Comparison of ENCODE assay signal across 15 mouse cellular contexts in the genomic region with DNA sequence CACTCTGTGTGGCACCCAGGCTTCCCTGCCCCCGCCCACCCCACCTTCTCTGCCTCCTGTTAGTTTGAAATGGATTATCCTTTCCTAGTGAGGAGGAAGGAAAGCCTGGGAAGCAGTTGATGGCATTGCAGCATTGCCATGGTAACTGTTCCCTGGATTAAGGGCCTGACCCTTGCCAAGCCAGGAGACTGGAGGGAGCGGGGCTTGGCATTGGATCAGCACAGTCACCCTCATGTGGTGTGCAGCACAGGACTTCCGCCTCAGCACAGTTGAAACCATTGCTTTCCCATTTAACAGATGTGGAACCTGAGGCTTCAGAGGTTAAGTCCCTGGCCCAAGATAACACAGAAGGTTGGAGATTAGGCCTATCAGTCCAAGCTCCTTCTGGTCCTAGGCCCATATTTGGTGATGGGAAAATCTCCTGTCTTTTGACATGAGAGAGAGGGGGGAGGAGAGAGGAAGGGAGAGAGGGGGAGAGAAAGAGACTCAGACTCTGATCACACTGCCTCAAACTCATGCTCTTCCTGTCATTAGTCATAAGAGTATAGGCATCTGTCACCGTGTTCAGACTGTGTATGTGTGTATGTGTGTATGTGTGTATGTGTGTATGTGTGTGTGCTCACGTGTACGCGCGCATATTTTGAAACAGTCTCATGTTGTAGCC. TPM values are rescaled to one million over a fixed set of nuclear protein-coding genes. Genes with fewer than 3 reads are reported as not detected.
DNase-seq lines count a peak whose midpoint lies in the region; ATAC-seq and TF ChIP-seq lines count a peak whose summit lies in the region.
"Had no signal": no experiment of that assay in that cellular context is flagged by ENCODE, and none has a peak within 500 bp of the region (broad histone marks: within the 10 kb centered on the region; RNA-seq: fewer than 3 reads in every experiment).

No protein-coding gene starts in this region.

- H3K9ac ChIP-seq in intestine, postnatal 0 days (ENCODE audit: low read depth, low read length): no peak overlapping the region
- H3K9ac ChIP-seq in hindbrain, postnatal 0 days (replicated peaks; ENCODE audit: low read length): no peak overlapping the region
- H3K9ac ChIP-seq: forebrain, embryonic 15.5 days; limb, embryonic 12.5 days; neural tube, embryonic 13.5 days had no signal

- H3K27ac ChIP-seq in intestine, postnatal 0 days (ENCODE audit: low read depth, low read length): peak overlapping the region; percentile 77
- H3K27ac ChIP-seq in hindbrain, postnatal 0 days: no peak overlapping the region
- H3K27ac ChIP-seq: forebrain, embryonic 15.5 days; limb, embryonic 12.5 days had no signal

- H3K36me3 ChIP-seq in E14TG2a.4 (ENCODE audit: insufficient read depth, low read length): peaks cover 97% of the 10 kb centered on the region
- H3K36me3 ChIP-seq in intestine, postnatal 0 days (ENCODE audit: control insufficient read depth, insufficient read depth): peaks cover 59% of the 10 kb centered on the region
- H3K36me3 ChIP-seq in hindbrain, postnatal 0 days (ENCODE audit: insufficient read depth, low read length): peaks cover 19% of the 10 kb centered on the region

- no peak for TF ChIP-seq CTCF in E14TG2a.4 (conservative IDR thresholded peaks at IDR 0.05; ENCODE audit: low read length)
- TF ChIP-seq CTCF in intestine, postnatal 0 days (IDR thresholded peaks at IDR 0.05; ENCODE audit: low read depth): no peak
- TF ChIP-seq CTCF in hindbrain, postnatal 0 days (IDR thresholded peaks at IDR 0.05; ENCODE audit: low read depth): no peak

- H3K4me2 ChIP-seq in intestine, postnatal 0 days (replicated peaks; ENCODE audit: low read depth): no peak overlapping the region
- no peak overlapping the region for H3K4me2 ChIP-seq in hindbrain, postnatal 0 days (ENCODE audit: low read depth, low read length)
- H3K4me2 ChIP-seq: forebrain, embryonic 15.5 days; limb, embryonic 12.5 days; neural tube, embryonic 13.5 days had no signal

- H3K9me3 ChIP-seq in E14TG2a.4 (ENCODE audit: low read length): no peaks in the 10 kb centered on the region
- H3K9me3 ChIP-seq in intestine, postnatal 0 days (ENCODE audit: control insufficient read depth): no peaks in the 10 kb centered on the region
- no peaks in the 10 kb centered on the region for H3K9me3 ChIP-seq in hindbrain, postnatal 0 days (ENCODE audit: low read length)
- H3K9me3 ChIP-seq: forebrain, embryonic 15.5 days; limb, embryonic 12.5 days; neural tube, embryonic 13.5 days had no signal

- peaks cover 98% of the 10 kb centered on the region for H3K4me1 ChIP-seq in E14TG2a.4 (replicated peaks; ENCODE audit: low read depth, low read length)
- peaks cover 25% of the 10 kb centered on the region for H3K4me1 ChIP-seq in intestine, postnatal 0 days (replicated peaks; ENCODE audit: control insufficient read depth, insufficient read depth, low read length)
- H3K4me1 ChIP-seq in hindbrain, postnatal 0 days (ENCODE audit: insufficient read depth, low read length): peaks cover 8% of the 10 kb centered on the region

- H3K4me3 ChIP-seq in E14TG2a.4 (replicated peaks; ENCODE audit: low read length): 0 out of 2 replicates have a peak overlapping the region, but pooled peaks have one; percentile 3
- H3K4me3 ChIP-seq in intestine, postnatal 0 days (ENCODE audit: low read depth, low read length): no peak overlapping the region
- H3K4me3 ChIP-seq in hindbrain, postnatal 0 days (ENCODE audit: low read length): no peak overlapping the region
- H3K4me3 ChIP-seq: forebrain, embryonic 15.5 days; limb, embryonic 12.5 days; neural tube, embryonic 13.5 days had no signal

- peak; percentile 52 for DNase-seq in adrenal gland, adult 2 months
- DNase-seq in adrenal gland, adult 8-10 months: no peak
- peak; percentile 50 for DNase-seq in kidney, adult 9 months
- DNase-seq in kidney, postnatal 4 days: no peak
- DNase-seq in hindbrain, postnatal 0 days (ENCODE audit: low spot score): no peak
- DNase-seq: B cell, adult 2 months; thymus, postnatal 25 days had no signal

- no peaks in the 10 kb centered on the region for H3K27me3 ChIP-seq in E14TG2a.4 (ENCODE audit: insufficient read depth, low read length)
- no peaks in the 10 kb centered on the region for H3K27me3 ChIP-seq in intestine, postnatal 0 days (replicated peaks; ENCODE audit: control insufficient read depth, insufficient read depth, low read length)
- no peaks in the 10 kb centered on the region for H3K27me3 ChIP-seq in hindbrain, postnatal 0 days (ENCODE audit: insufficient read depth, low read length)
- H3K27me3 ChIP-seq: forebrain, embryonic 15.5 days; limb, embryonic 12.5 days; neural tube, embryonic 13.5 days had no signal

- 89% methylated on average over 8 of the region's 8 CpGs for WGBS in intestine, postnatal 0 days
- WGBS in hindbrain, postnatal 0 days: 87% methylated on average over 8 of the region's 8 CpGs

- ATAC-seq in intestine, postnatal 0 days: no peak
- ATAC-seq in frontal cortex, adult (ENCODE audit: low TSS enrichment): no peak
- no peak for ATAC-seq in hindbrain, postnatal 0 days
- ATAC-seq: forebrain, embryonic 15.5 days had no signal

RNA-seq across cellular contexts. Expression of a gene that starts 19.0 kb away (rescaled TPM):
- 1 to 10 TPM; 2.9 to 4.6 TPM for total RNA-seq in adrenal gland, adult 2 months (2021)
- 1.8 and 2.5 TPM in 2 replicates for polyA plus RNA-seq in adrenal gland, adult 2 months (2012; rRNA removed)
- total RNA-seq in adrenal gland, adult 8-10 months (2022): 1 to 10 TPM; 3.7 to 7.2 (median 6.2) TPM
- 1.8 and 2.0 TPM in 2 replicates for polyA plus RNA-seq in intestine, postnatal 0 days (2015; fragmentation: Nextera tagmentation; extraction: Ambion mirVana)
- 29.4 and 30.0 TPM in 2 replicates for total RNA-seq in hindbrain, postnatal 0 days (2014; rRNA removed)
- 31.6 and 32.3 TPM in 2 replicates for polyA plus RNA-seq in hindbrain, postnatal 0 days (2015; fragmentation: Nextera tagmentation; extraction: Ambion mirVana)

RNA-seq across cellular contexts. Expression of a gene that starts 22.7 kb away (rescaled TPM):
- 100 to 1,000 TPM; 118 to 172 TPM for total RNA-seq in adrenal gland, adult 2 months (2021)
- 127 and 138 TPM in 2 replicates for polyA plus RNA-seq in adrenal gland, adult 2 months (2012; rRNA removed)
- 100 to 1,000 TPM; 131 to 177 (median 143) TPM for total RNA-seq in adrenal gland, adult 8-10 months (2022)
- polyA plus RNA-seq in intestine, postnatal 0 days (2015; fragmentation: Nextera tagmentation; extraction: Ambion mirVana): 98.2 and 103 TPM in 2 replicates
- total RNA-seq in hindbrain, postnatal 0 days (2014; rRNA removed): 177 and 187 TPM in 2 replicates
- 121 and 137 TPM in 2 replicates for polyA plus RNA-seq in hindbrain, postnatal 0 days (2015; fragmentation: Nextera tagmentation; extraction: Ambion mirVana)

RNA-seq across cellular contexts. Expression of a gene that starts 39.3 kb away (rescaled TPM):
- total RNA-seq in adrenal gland, adult 2 months (2021): 100 to 1,000 TPM; 700 to 846 TPM
- polyA plus RNA-seq in adrenal gland, adult 2 months (2012; rRNA removed): 13.7 and 14.2 TPM in 2 replicates
- total RNA-seq in adrenal gland, adult 8-10 months (2022): 100 to 1,000 TPM; 753 to 943 (median 843) TPM
- 538 and 555 TPM in 2 replicates for polyA plus RNA-seq in intestine, postnatal 0 days (2015; fragmentation: Nextera tagmentation; extraction: Ambion mirVana)
- total RNA-seq in hindbrain, postnatal 0 days (2014; rRNA removed): 124 and 141 TPM in 2 replicates
- 351 and 362 TPM in 2 replicates for polyA plus RNA-seq in hindbrain, postnatal 0 days (2015; fragmentation: Nextera tagmentation; extraction: Ambion mirVana)

RNA-seq across cellular contexts. Expression of a gene that starts 45.8 kb away (rescaled TPM):
- total RNA-seq in adrenal gland, adult 2 months (2021): under 1 TPM in 1 of 2 experiments, not detected in 1; 0.49 TPM
- not detected in 2 replicates for polyA plus RNA-seq in adrenal gland, adult 2 months (2012; rRNA removed)
- total RNA-seq in adrenal gland, adult 8-10 months (2022): under 1 TPM in 3 of 4 experiments, not detected in 1; 0.49 to 0.67 (median 0.62) TPM
- polyA plus RNA-seq in intestine, postnatal 0 days (2015; fragmentation: Nextera tagmentation; extraction: Ambion mirVana): not detected in 2 replicates
- not detected in 2 replicates for total RNA-seq in hindbrain, postnatal 0 days (2014; rRNA removed)
- not detected in 2 replicates for polyA plus RNA-seq in hindbrain, postnatal 0 days (2015; fragmentation: Nextera tagmentation; extraction: Ambion mirVana)
- polyA plus RNA-seq: heart, embryonic 14.5 days; large intestine, adult 2 months; limb, embryonic 12.5 days had no signal

RNA-seq across cellular contexts. Expression of a gene that starts 55.2 kb away (rescaled TPM):
- 10 to 100 TPM; 17.5 to 28.9 TPM for total RNA-seq in adrenal gland, adult 2 months (2021)
- 5.1 and 6.5 TPM in 2 replicates for polyA plus RNA-seq in adrenal gland, adult 2 months (2012; rRNA removed)
- total RNA-seq in adrenal gland, adult 8-10 months (2022): 10 to 100 TPM; 22.2 to 26.6 (median 23.1) TPM
- polyA plus RNA-seq in intestine, postnatal 0 days (2015; fragmentation: Nextera tagmentation; extraction: Ambion mirVana): 8.5 and 9.8 TPM in 2 replicates
- total RNA-seq in hindbrain, postnatal 0 days (2014; rRNA removed): 13.3 and 14.2 TPM in 2 replicates
- 11.9 and 12.9 TPM in 2 replicates for polyA plus RNA-seq in hindbrain, postnatal 0 days (2015; fragmentation: Nextera tagmentation; extraction: Ambion mirVana)

Comparison
In these comparisons a context has a peak if more than half of its experiments do, and no peak if none do; other contexts are left out.
1. DNase-seq: peak in adrenal gland, adult 2 months (single experiment) and kidney, adult 9 months (single experiment); none in adrenal gland, adult 8-10 months (single experiment), kidney, postnatal 4 days (0 of 2) and hindbrain, postnatal 0 days (single experiment).